Mouse (Mus musculus) heart, adult 10 weeks (tissue): ENCODE measurements around the gene Rpl6. TPM values are rescaled to one million over a fixed set of nuclear protein-coding genes. Genes with fewer than 3 reads are reported as not detected.

Source experiments
- polyA plus RNA-seq: library from polyadenylated mRNA; stranded (reverse); fragments of 350-450 nt; fragmentation: Illumina TruSeq; extraction: RNeasy Lipid Tissue Mini Kit (QIAGEN cat#74804); gene quantifications from one replicate; pipeline ENCODE4 v1.2.3, GENCODE M21; 2014; ENCODE audit warnings: low read depth, low replicate concordance

Gene Rpl6
- 459 TPM for polyA plus RNA-seq

DNA sequence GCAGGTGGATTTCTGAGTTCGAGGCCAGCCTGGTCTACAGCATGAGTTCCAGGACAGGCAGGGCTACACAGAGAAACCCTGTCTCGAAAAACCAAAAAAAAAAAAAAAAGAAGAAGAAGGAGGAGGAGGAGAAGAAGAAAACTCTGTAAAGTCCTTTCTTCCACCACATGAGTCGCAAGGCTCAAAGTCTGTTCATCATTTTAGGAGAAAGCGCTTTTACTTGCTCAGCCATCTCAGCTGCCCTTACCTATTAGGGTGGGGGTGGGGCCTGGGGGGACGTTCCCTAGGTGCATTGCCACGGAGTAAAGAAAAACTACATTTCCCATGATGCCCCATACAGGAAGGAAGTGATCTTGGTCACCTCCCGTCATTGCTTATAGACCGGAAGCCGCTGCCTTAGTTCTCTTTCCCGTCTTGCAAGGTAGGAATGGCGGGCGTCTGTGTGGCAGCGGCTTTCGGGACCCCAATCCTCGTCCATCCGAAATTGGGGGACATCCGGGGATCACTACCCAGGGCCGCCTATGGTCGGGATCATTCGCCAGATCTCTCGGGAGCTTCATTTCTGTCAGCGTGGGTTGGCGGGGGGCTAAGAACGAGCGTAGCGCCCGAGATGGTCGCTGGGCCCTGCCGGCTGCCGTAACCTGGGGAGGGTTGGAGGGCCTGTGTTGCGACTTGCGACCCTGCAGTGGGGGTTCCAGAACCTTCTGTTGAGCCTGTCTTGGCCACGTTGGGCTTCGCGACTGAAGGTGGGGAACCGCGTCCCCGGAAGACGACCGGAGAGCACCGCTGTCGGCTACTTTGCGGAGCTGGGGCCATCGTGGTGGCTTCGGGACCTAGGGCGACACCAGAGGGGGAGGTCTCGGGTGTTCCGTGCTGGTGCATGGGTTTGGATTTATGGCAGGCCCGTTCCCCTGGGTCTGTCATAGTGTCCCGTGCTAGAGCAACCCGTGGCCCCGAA is at the start of gene Rpl6:
TSS of gene Rpl6 (plus strand) at position 350 of the 958 bp plus-strand sequence.

DNA sequence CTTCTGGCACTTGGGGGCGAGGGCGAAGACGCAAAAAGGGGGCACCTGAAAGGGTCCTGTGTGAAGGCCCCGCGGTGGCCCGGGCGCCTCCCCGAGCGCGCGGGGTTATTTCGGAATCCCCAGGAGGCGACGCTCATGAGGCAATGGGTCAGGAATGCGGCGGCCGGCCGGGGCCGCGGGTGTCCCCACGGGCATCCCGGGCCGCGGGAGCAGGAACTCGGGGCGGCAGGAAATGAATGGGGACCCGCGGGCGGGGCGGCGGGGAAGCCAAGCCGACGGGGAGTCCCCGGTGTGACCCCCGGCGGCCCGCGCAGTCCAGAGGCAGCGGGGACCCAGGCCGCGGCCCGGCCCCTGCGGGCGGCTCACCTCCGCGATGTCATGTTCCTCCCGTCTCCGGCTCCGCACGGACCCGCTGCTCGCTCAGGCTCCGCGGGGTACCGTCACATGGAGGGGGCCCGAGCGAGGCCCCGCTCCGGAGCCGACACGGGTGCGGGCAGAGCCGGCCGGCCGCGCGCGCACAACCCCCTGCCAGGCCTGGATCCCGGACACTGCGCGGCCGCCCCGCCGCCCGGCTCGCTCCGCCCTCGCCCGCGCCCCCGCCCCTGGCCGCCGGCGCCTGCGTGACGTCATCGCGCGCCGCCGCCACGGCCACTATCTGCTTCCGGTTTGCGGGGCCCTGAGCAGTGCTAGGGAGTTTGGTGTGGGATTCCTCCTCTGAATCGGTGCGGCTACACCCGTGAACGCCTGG is 13.3 kb upstream of the Rpl6 start, which contains the start of gene Ptpn11:
TSS of gene Ptpn11 (minus strand) at position 562 of the 748 bp plus-strand sequence.

DNA sequence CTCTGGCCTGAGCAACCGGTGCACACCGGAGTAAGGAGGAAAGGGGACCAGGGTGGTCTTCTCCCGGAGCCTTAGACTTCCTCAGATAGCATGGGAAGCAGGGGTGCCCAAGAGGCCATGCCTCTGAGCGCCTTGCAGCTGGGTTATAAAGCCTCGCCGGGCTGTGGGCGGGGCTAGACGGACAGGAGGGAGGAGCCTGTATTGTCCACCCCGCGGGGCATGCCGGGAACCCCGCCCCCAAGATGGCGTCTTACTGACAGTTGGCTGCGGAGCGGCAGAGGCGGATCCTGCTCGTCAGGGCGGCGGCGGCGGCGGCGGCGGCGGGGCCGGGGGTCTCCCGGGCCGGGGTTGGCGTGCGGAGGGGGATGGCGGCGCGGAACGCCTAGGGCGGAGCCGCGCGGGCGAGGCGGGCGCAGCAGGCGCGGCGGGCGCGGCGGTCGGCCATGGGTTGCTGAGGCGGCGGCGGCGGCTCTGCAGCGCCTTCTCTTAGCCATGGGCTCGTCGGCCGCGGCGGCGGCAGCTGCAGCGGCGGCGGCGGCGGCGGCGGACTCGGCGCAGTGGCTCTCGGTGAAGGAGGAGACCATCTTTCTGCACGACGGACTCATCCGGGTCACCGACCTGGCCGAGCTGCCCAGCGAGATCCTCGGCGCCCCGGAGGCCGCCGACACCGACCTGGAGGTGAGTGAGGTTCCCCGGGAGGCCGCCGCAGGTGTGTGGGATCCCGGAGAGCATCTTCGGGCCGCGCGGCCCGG is 15.9 kb downstream of the Rpl6 start, which contains the start of gene Hectd4:
TSS of gene Hectd4 (plus strand) at position 240 of the 752 bp plus-strand sequence.

Other genes with a start within 250 kb of the Rpl6 start
- not detected for gene Rph3a, start 194.4 kb upstream of the Rpl6 start, polyA plus RNA-seq
- 120 TPM for gene Ptpn11, start 13.1 kb upstream of the Rpl6 start, polyA plus RNA-seq
- gene Hectd4, start 15.7 kb downstream of the Rpl6 start, polyA plus RNA-seq: 10.0 TPM
- gene Trafd1, start 181.2 kb downstream of the Rpl6 start, polyA plus RNA-seq: 72.0 TPM
- gene Naa25, start 193.5 kb downstream of the Rpl6 start, polyA plus RNA-seq: 15.9 TPM
- gene Tmem116, start 247.4 kb downstream of the Rpl6 start, polyA plus RNA-seq: 8.3 TPM
- gene Erp29, start 248.0 kb downstream of the Rpl6 start, polyA plus RNA-seq: 85.9 TPM